Mouse (Mus musculus) limb, embryonic 15.5 days (tissue): ENCODE measurements at regions not wholly inside any gene's neighbourhood (a gene's known extent, or its start where the extent isn't known, plus 50 kb on each side); places are given as distances from the start of the nearest gene placed in this dataset.
A peak's percentile ranks its signal among the peaks of the same experiment; 100 is the strongest.

Experiments
- ATAC-seq: fragments of 200-750 bp; cut with Nextera tagmentation; 2 replicates; pipeline ENCODE4 v1.8.0; 2017; ENCODE audit warnings: low read depth, moderate TSS enrichment; ENCODE audit not compliant: insufficient number of reproducible peaks, low FRiP score, low TSS enrichment
- H3K27ac ChIP-seq: fragments of 300-500 bp; sonication (generic); 2 replicates; pipeline ENCODE4 v1.5.1; 2015; ENCODE audit warnings: moderate library complexity, mild to moderate bottlenecking, inconsistent platforms
- H3K27me3 ChIP-seq: fragments of 300-500 bp; sonication (generic); 2 replicates; pipeline ENCODE4 v1.6.1; 2015; ENCODE audit warnings: inconsistent platforms
- H3K36me3 ChIP-seq: fragments of 300-500 bp; sonication (generic); 2 replicates; pipeline ENCODE4 v1.6.1; 2015; ENCODE audit warnings: inconsistent platforms
- H3K4me1 ChIP-seq: fragments of 300-500 bp; sonication (generic); 2 replicates; pipeline ENCODE4 v1.6.1; 2015; ENCODE audit warnings: inconsistent platforms
- H3K4me2 ChIP-seq: fragments of 300-500 bp; sonication (generic); 2 replicates; pipeline ENCODE4 v1.6.1; 2015; ENCODE audit warnings: mild to moderate bottlenecking, inconsistent platforms
- H3K4me3 ChIP-seq: fragments of 300-500 bp; sonication (generic); 2 replicates; pipeline ENCODE4 v1.5.1; 2015; ENCODE audit warnings: mild to moderate bottlenecking, inconsistent platforms
- H3K9ac ChIP-seq: fragments of 300-500 bp; sonication (generic); 2 replicates; pipeline ENCODE4 v1.6.1; 2015; ENCODE audit warnings: inconsistent platforms
- H3K9me3 ChIP-seq: fragments of 300-500 bp; sonication (generic); 2 replicates; pipeline ENCODE4 v1.6.1; 2016; ENCODE audit warnings: inconsistent platforms
- WGBS: fragments of 180-500 bp; shearing (Covaris S2); methylation state at CpG from one replicate; pipeline ENCODE4 v1.1.7; 2015; 5-methylcytosine and 5-hydroxymethylcytosine counted together

GRCm38 (mm10) chr14:24757302-24757701 is 270.4 kb downstream of the Rps24 start:
- no peaks in the 10 kb centered on the region for H3K36me3 ChIP-seq
- no peak overlapping the region for H3K9ac ChIP-seq
- no peaks in the 10 kb centered on the region for H3K9me3 ChIP-seq
- peaks cover 19% of the 10 kb centered on the region for H3K4me1 ChIP-seq
- ATAC-seq: no peak
- H3K27me3 ChIP-seq: no peaks in the 10 kb centered on the region
- 58% methylated on average over 1 of the region's 1 CpGs for WGBS
- H3K27ac ChIP-seq: no peak overlapping the region
- no peak overlapping the region for H3K4me2 ChIP-seq
- H3K4me3 ChIP-seq: no peak overlapping the region

GRCm38 (mm10) chr14:24757843-24758242 is 270.9 kb downstream of the Rps24 start:
- H3K27me3 ChIP-seq: no peaks in the 10 kb centered on the region
- WGBS: 57% methylated on average over 1 of the region's 1 CpGs
- peak overlapping the region; percentile 38; the same call in 1 of the 2 replicates for H3K27ac ChIP-seq
- no peak overlapping the region for H3K4me2 ChIP-seq
- ATAC-seq: 0 out of 2 replicates have a peak, but pooled peaks have one; percentile 50
- no peak overlapping the region for H3K9ac ChIP-seq
- H3K4me3 ChIP-seq: no peak overlapping the region
- H3K36me3 ChIP-seq: no peaks in the 10 kb centered on the region
- no peaks in the 10 kb centered on the region for H3K9me3 ChIP-seq
- peaks cover 20% of the 10 kb centered on the region for H3K4me1 ChIP-seq

GRCm38 (mm10) chr14:24760926-24761325 is 274.0 kb downstream of the Rps24 start:
- H3K9me3 ChIP-seq: no peaks in the 10 kb centered on the region
- 75% methylated on average over 1 of the region's 1 CpGs for WGBS
- no peaks in the 10 kb centered on the region for H3K36me3 ChIP-seq
- peaks cover 23% of the 10 kb centered on the region for H3K4me1 ChIP-seq
- H3K27me3 ChIP-seq: no peaks in the 10 kb centered on the region
- no peak overlapping the region for H3K9ac ChIP-seq
- no peak overlapping the region for H3K27ac ChIP-seq
- H3K4me2 ChIP-seq: no peak overlapping the region
- H3K4me3 ChIP-seq: no peak overlapping the region
- ATAC-seq: no peak

DNA sequence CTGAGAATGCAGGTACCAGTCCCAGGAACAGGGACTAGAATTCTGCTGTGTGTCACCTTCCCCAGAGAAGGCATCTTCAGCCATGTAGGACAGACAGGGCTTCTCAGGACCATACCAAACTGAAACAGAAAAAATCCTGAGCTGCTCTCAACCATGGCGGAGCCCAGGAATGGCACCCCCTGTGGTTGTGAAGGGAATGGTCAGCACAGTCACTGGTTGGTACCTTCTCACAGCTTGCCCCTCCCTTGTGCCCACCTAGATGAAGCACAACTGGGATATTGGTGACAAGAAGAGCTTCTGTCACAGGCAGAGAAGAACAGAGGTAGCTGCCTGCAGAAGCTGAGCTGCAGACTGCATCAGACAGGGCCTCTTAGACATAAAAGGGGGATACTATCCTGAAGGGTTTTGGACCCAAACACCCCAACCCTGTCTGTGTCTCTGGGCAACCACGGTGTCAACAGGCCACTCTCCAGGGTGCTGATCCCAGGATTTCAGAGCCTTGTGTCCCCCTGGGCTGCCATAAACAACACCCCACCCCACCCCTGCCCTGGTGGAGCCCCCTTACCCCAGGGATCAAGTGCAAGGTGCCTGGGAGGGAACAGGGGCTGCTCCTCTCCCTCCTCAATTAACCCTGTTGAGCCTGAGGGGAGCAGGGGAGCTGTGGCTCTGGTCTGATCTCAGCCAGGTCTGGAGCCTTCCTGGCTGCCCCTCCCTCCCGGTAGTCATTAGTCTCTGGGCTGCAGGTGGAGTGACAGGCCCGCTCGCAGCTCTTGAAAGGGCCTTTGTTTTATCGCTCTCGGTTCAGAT is 275.7 kb downstream of the Rps24 start:
- Histone ChIP-seq H3K4me3 (no peak overlapping the region), H3K9me3 (no peaks in the 10 kb centered on the region), H3K27me3 (no peaks in the 10 kb centered on the region), H3K36me3 (no peaks in the 10 kb centered on the region), H3K4me2 (no peak overlapping the region), H3K9ac (no peak overlapping the region), H3K4me1 (peaks cover 20% of the 10 kb centered on the region), H3K27ac (no peak overlapping the region)
- ATAC-seq: no peak
- WGBS: 17% methylated on average over 7 of the region's 7 CpGs

- no peak for ATAC-seq
- Histone ChIP-seq H3K36me3 (no peaks in the 10 kb centered on the region), H3K4me3 (no peak overlapping the region), H3K9me3 (no peaks in the 10 kb centered on the region), H3K27ac (no peak overlapping the region), H3K4me2 (no peak overlapping the region), H3K9ac (no peak overlapping the region), H3K4me1 (peaks cover 21% of the 10 kb centered on the region), H3K27me3 (no peaks in the 10 kb centered on the region)
- 55% methylated on average over 9 of the region's 9 CpGs for WGBS
Observed at GRCm38 (mm10) chr14:24763275-24763812, 276.4 kb downstream of the Rps24 start.

GRCm38 (mm10) chr14:24763845-24764244 is 276.9 kb downstream of the Rps24 start:
- Histone ChIP-seq H3K36me3 (no peaks in the 10 kb centered on the region), H3K4me2 (no peak overlapping the region), H3K9me3 (no peaks in the 10 kb centered on the region), H3K4me3 (no peak overlapping the region), H3K27me3 (no peaks in the 10 kb centered on the region), H3K9ac (no peak overlapping the region), H3K27ac (no peak overlapping the region; the same call in 1 of the 2 replicates), H3K4me1 (peaks cover 23% of the 10 kb centered on the region)
- WGBS: 63% methylated on average over 7 of the region's 7 CpGs
- no peak for ATAC-seq

DNA sequence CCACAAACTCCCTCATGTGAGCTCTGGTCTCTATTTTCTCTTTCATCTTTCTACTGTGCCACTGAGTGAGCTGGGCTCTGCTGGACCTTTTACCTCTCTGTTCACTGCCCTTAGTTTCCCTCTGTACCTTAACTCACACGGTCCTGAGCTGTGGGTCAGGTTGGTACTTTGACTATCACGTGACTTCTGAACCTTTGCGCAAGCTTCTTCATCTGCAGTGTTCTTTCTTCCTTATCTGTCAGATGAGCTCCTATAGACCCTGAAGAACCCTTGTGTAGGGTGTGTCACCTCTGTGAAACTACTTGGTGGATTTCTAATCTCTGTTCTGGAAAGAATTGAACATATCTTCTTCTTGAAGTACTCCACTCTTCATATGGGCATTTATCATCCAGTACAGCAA is 279.3 kb downstream of the Rps24 start:
- no peak overlapping the region for H3K4me3 ChIP-seq
- no peaks in the 10 kb centered on the region for H3K9me3 ChIP-seq
- ATAC-seq: no peak
- H3K4me2 ChIP-seq: no peak overlapping the region
- peaks cover 31% of the 10 kb centered on the region for H3K4me1 ChIP-seq
- H3K9ac ChIP-seq: no peak overlapping the region
- H3K27me3 ChIP-seq: no peaks in the 10 kb centered on the region
- no peak overlapping the region for H3K27ac ChIP-seq
- H3K36me3 ChIP-seq: no peaks in the 10 kb centered on the region
- 77% methylated on average over 3 of the region's 3 CpGs for WGBS

DNA sequence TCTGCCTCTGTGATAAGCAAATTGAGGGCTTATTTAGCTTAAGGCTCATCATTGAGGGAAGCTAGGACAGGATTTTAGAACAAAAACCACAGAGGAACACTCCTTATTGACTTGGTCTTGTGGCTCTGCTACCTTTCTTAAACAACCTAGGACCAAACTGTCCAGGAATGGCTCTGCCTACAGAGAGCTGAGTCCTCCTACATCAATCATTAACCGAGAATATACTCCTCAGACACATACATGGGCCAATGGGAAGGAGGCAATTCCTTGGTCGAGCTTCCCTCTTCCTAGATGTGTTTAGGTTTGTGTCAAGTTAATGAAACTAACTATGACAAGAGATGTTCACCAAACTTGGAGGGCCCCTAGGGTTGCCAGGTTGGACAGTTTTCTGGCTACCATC is 279.8 kb downstream of the Rps24 start:
- 75% methylated on average over 2 of the region's 2 CpGs for WGBS
- no peak overlapping the region for H3K4me3 ChIP-seq
- H3K36me3 ChIP-seq: no peaks in the 10 kb centered on the region
- H3K4me1 ChIP-seq: peaks cover 32% of the 10 kb centered on the region
- no peak overlapping the region for H3K27ac ChIP-seq
- no peaks in the 10 kb centered on the region for H3K9me3 ChIP-seq
- H3K9ac ChIP-seq: no peak overlapping the region
- no peaks in the 10 kb centered on the region for H3K27me3 ChIP-seq
- ATAC-seq: no peak
- no peak overlapping the region for H3K4me2 ChIP-seq

- Histone ChIP-seq H3K4me1 (peaks cover 38% of the 10 kb centered on the region), H3K9me3 (no peaks in the 10 kb centered on the region), H3K4me2 (no peak overlapping the region), H3K27ac (no peak overlapping the region), H3K4me3 (no peak overlapping the region), H3K27me3 (no peaks in the 10 kb centered on the region), H3K9ac (no peak overlapping the region), H3K36me3 (no peaks in the 10 kb centered on the region)
- no peak for ATAC-seq
- WGBS: 87% methylated on average over 5 of the region's 5 CpGs
Observed at GRCm38 (mm10) chr14:24767316-24767715, 280.4 kb downstream of the Rps24 start.

DNA sequence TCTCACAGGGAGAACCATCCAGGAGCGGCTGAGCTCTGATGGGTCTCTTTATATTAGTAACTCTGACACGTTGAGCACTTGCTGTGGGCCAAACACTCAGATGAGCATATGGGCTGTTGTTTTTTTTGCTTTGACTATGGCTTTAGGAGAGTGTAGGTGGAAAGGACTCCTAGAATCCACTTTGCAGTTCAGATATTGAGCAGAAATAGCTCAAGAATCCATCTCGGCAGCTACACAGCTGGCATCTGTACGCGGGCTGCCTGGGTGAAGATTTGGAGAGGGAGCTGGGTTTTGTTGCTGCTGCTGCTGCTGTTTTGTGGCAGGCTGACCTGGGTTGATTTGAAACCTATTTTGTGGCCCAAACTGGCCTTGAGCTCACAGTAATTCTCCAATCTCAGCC is 281.0 kb downstream of the Rps24 start:
- no peak for ATAC-seq
- peaks cover 36% of the 10 kb centered on the region for H3K4me1 ChIP-seq
- no peaks in the 10 kb centered on the region for H3K27me3 ChIP-seq
- WGBS: 42% methylated on average over 5 of the region's 5 CpGs
- H3K27ac ChIP-seq: peak overlapping the region; percentile 75
- H3K9ac ChIP-seq: no peak overlapping the region
- H3K4me3 ChIP-seq: no peak overlapping the region
- H3K9me3 ChIP-seq: no peaks in the 10 kb centered on the region
- no peaks in the 10 kb centered on the region for H3K36me3 ChIP-seq
- no peak overlapping the region for H3K4me2 ChIP-seq

DNA sequence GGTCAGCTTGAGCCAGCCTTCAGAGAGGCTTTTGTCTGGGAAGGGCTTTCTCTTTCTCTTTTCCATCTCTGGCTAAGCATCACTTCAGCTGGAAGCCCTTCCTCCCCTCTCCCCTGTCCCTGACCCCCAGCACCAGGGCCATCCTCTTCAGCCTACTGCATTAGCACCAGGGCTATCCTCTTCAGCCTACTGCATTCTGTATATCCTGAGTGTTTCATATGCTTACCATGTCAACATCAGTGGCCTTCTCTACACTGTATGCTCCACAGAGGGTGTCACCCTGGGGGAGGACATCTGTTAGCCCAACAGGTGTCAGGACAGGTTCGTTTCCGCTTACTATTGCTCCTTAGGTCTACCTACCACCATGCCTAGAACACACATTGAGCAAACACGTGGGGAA is 282.5 kb downstream of the Rps24 start:
- Histone ChIP-seq H3K9ac (no peak overlapping the region), H3K4me3 (no peak overlapping the region), H3K36me3 (no peaks in the 10 kb centered on the region), H3K27me3 (no peaks in the 10 kb centered on the region), H3K4me1 (peaks cover 34% of the 10 kb centered on the region), H3K4me2 (no peak overlapping the region), H3K9me3 (no peaks in the 10 kb centered on the region), H3K27ac (no peak overlapping the region)
- no peak for ATAC-seq
- 52% methylated on average over 3 of the region's 3 CpGs for WGBS

GRCm38 (mm10) chr14:24770015-24770977 is 283.4 kb downstream of the Rps24 start:
- ATAC-seq: no peak
- H3K4me2 ChIP-seq: no peak overlapping the region
- no peak overlapping the region for H3K4me3 ChIP-seq
- peaks cover 34% of the 10 kb centered on the region for H3K4me1 ChIP-seq
- H3K27ac ChIP-seq: no peak overlapping the region
- H3K36me3 ChIP-seq: no peaks in the 10 kb centered on the region
- H3K9me3 ChIP-seq: no peaks in the 10 kb centered on the region
- whole genome bisulfite sequencing: 44% methylated on average over 11 of the region's 11 CpGs
- no peaks in the 10 kb centered on the region for H3K27me3 ChIP-seq
- no peak overlapping the region for H3K9ac ChIP-seq
